Mouse (Mus musculus) lung, postnatal 0 days (tissue): ENCODE data around the gene Blcap. TPM values are rescaled to one million over a fixed set of nuclear protein-coding genes. Genes with fewer than 3 reads are reported as not detected.
A peak's percentile ranks its signal among the peaks of the same experiment; 100 is the strongest.
"Not testable (repeated sequence)": the region's sequence is repeated elsewhere in the genome, so short reads cannot be mapped to it uniquely, and the experiment has no call there.

ENCODE experiments used
- ATAC-seq: fragments of 200-750 bp; cut with Nextera tagmentation; 2 replicates; pipeline ENCODE4 v1.8.0; 2017; ENCODE audit warnings: moderate library complexity
- DNase-seq: peaks from one replicate; pipeline ENCODE4 v3.0.0-alpha.2; 2016; ENCODE audit warnings: low spot score
- H3K27ac ChIP-seq: fragments of 300-500 bp; sonication (generic); 2 replicates; pipeline ENCODE4 v1.5.1; 2014; ENCODE audit warnings: antibody characterized with exemption, mild to moderate bottlenecking, low read length, mixed read lengths
- H3K27me3 ChIP-seq: fragments of 300-500 bp; sonication (generic); replicated peaks from 2 replicates; pipeline ENCODE4 v1.6.1; 2014; ENCODE audit warnings: low read length, mixed read lengths; ENCODE audit not compliant: insufficient read depth
- H3K36me3 ChIP-seq: fragments of 300-500 bp; sonication (generic); 2 replicates; pipeline ENCODE4 v1.6.1; 2014; ENCODE audit warnings: low read length, mixed read lengths; ENCODE audit not compliant: insufficient read depth
- H3K4me1 ChIP-seq: fragments of 300-500 bp; sonication (generic); 2 replicates; pipeline ENCODE4 v1.6.1; 2014; ENCODE audit warnings: antibody characterized with exemption, low read depth, low read length, mixed read lengths; ENCODE audit not compliant: insufficient read depth
- H3K4me2 ChIP-seq: fragments of 300-500 bp; sonication (generic); replicated peaks from 2 replicates; pipeline ENCODE4 v1.6.1; 2014; ENCODE audit warnings: low read depth, mild to moderate bottlenecking, low read length, moderate library complexity, mixed read lengths
- H3K4me3 ChIP-seq: fragments of 300-500 bp; sonication (generic); 2 replicates; pipeline ENCODE4 v1.5.1; 2014; ENCODE audit warnings: low read depth, low read length
- H3K9ac ChIP-seq: fragments of 300-500 bp; sonication (generic); replicated peaks from 2 replicates; pipeline ENCODE4 v1.6.1; 2014; ENCODE audit warnings: low read depth, mild to moderate bottlenecking
- H3K9me3 ChIP-seq: fragments of 300-500 bp; sonication (generic); 2 replicates; pipeline ENCODE4 v1.6.1; 2016; ENCODE audit warnings: low read length, mixed read lengths
- CTCF ChIP-seq: IDR thresholded peaks from 2 replicates; pipeline ENCODE4 v1.5.1; 2016; ENCODE audit warnings: antibody characterized with exemption, mild to moderate bottlenecking
- EP300 ChIP-seq: IDR thresholded peaks from 2 replicates; pipeline ENCODE4 v1.6.1; 2016; ENCODE audit warnings: antibody characterized with exemption, mild to moderate bottlenecking, control low read depth
- WGBS: fragments of 180-500 bp; shearing (Covaris S2); extraction: QIAGEN DNeasy Blood & Tissue Kit; methylation state at CpG from one replicate; pipeline ENCODE4 v1.1.7; 2014; 5-methylcytosine and 5-hydroxymethylcytosine counted together
- polyA plus RNA-seq: library from polyadenylated mRNA; unstranded; fragments of >200 nt; fragmentation: Nextera tagmentation; extraction: Ambion mirVana; gene quantifications from 2 replicates; pipeline ENCODE4 v1.2.1, GENCODE M21; 2015

Blcap gene
- polyA plus RNA-seq, 1 experiment from 2014 or later = 68.8 TPM

- peak; percentile 64 for DNase-seq
- Histone ChIP-seq H3K27me3 (no peaks in the 10 kb centered on the region), H3K4me2 (no peak overlapping the region), H3K9ac (no peak overlapping the region), H3K9me3 (no peaks in the 10 kb centered on the region), H3K27ac (no peak overlapping the region), H3K4me3 (no peak overlapping the region), H3K4me1 (no peaks in the 10 kb centered on the region), H3K36me3 (no peaks in the 10 kb centered on the region)
- TF ChIP-seq CTCF (no peak), EP300 (peak; percentile 47)
- ATAC-seq = peak; percentile 86
- 31% methylated on average over 6 of the region's 6 CpGs for WGBS
Observed at GRCm38 (mm10) chr2:157601435-157601839, 30.4 kb upstream of the Blcap start.

GRCm38 (mm10) chr2:157596876-157597566 lies 25.9 kb upstream of the Blcap start:
- no peak overlapping the region for H3K9ac ChIP-seq
- H3K4me3 ChIP-seq = no peak overlapping the region
- no peaks in the 10 kb centered on the region for H3K36me3 ChIP-seq
- TF ChIP-seq EP300 = no peak
- TF ChIP-seq CTCF = no peak
- ATAC-seq = no peak
- no peak overlapping the region for H3K27ac ChIP-seq
- WGBS = 63% methylated on average over 22 of the region's 22 CpGs
- no peaks in the 10 kb centered on the region for H3K27me3 ChIP-seq
- no peak for DNase-seq
- no peaks in the 10 kb centered on the region for H3K9me3 ChIP-seq
- no peak overlapping the region for H3K4me2 ChIP-seq
- no peaks in the 10 kb centered on the region for H3K4me1 ChIP-seq

DNA sequence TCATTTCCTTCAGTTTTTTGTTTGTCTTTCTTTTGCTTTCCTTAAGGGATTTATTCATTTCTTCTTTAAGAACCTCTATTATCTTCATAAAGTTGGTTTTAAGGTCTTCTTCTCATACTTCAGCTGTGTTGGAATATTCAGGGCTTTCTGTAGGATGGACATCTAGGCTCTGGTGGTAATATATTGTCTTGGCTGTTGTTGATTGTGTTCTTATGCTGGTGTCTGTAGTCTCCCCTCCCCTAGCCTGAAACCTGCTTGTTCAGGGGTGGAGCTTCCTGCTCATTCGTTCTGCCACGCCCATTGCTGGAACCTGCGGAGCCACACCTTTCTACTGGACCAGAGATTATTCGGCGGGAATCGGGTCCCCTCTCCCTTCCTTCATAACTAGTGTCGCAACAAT lies 14.3 kb upstream of the Blcap start:
- H3K4me2 ChIP-seq, H3K4me3 ChIP-seq, H3K36me3 ChIP-seq, ATAC-seq, H3K27me3 ChIP-seq, DNase-seq, H3K9ac ChIP-seq, H3K27ac ChIP-seq, H3K9me3 ChIP-seq, H3K4me1 ChIP-seq: not testable (repeated sequence)
- WGBS = 28% methylated on average over 7 of the region's 7 CpGs

DNA sequence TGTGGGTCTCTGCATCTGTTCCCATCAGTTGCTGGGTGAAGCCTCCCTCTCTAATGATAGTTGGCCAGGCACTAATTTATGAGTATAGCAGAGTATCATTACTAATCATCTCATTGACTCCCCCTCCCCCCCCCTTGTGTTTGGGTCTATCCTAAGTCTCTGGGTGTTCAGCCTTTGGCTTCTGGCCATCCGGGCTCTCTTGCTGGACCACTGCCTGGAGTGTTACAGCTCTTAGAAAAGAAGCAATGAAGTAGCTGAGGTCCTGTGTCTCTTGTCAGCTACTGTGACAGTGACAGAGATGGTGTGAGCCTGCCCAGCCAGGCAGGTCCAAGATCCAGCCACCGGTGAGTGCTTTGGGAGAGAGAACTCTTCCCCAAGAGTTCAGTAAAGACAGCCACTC lies 1.7 kb upstream of the Blcap start:
- Histone ChIP-seq H3K27ac (no peak overlapping the region), H3K4me3 (no peak overlapping the region), H3K9ac (no peak overlapping the region), H3K4me1 (no peaks in the 10 kb centered on the region), H3K9me3 (no peaks in the 10 kb centered on the region), H3K4me2 (no peak overlapping the region), H3K27me3 (no peaks in the 10 kb centered on the region), H3K36me3 (no peaks in the 10 kb centered on the region)
- DNase-seq = no peak
- 44% methylated on average over 2 of the region's 2 CpGs for WGBS
- ATAC-seq = no peak
- TF ChIP-seq CTCF (no peak), EP300 (no peak)

- WGBS = 57% methylated on average over 9 of the region's 9 CpGs
- Histone ChIP-seq H3K4me1 (peaks cover 7% of the 10 kb centered on the region; the same call in 1 of the 2 replicates), H3K27me3 (no peaks in the 10 kb centered on the region), H3K36me3 (no peaks in the 10 kb centered on the region), H3K9me3 (no peaks in the 10 kb centered on the region), H3K27ac (no peak overlapping the region), H3K4me3 (no peak overlapping the region), H3K9ac (no peak overlapping the region), H3K4me2 (no peak overlapping the region)
- DNase-seq (no peak), ATAC-seq (no peak)
- TF ChIP-seq EP300 = no peak
- TF ChIP-seq CTCF = no peak
Observed at GRCm38 (mm10) chr2:157569796-157570485, 1.1 kb downstream of the Blcap start.

DNA sequence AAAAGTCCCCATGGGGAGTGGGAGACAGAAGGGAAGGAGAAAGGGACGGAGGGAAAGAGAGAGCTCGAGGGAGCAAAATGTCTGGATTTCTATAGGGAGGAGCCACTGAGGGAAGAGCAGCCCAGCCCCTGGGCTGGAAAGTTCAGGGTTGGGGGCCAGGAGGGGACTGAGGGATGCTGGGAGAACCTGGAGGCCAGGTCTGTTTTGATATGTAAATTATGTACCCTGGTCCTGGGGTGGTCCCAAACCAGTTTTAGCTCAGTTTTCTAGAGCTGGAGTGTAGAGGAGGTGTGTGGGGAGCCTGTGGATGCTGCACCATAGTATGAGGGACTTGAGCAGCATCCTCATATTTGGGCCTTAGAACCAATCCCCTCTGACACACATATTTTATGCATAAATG lies 2.2 kb downstream of the Blcap start:
- H3K4me2 ChIP-seq = no peak overlapping the region
- ATAC-seq (no peak), DNase-seq (no peak)
- H3K4me3 ChIP-seq = no peak overlapping the region
- TF ChIP-seq EP300 = no peak
- TF ChIP-seq CTCF = no peak
- 36% methylated on average over 2 of the region's 2 CpGs for WGBS
- no peak overlapping the region for H3K9ac ChIP-seq
- no peaks in the 10 kb centered on the region for H3K36me3 ChIP-seq
- peaks cover 7% of the 10 kb centered on the region; the same call in 1 of the 2 replicates for H3K4me1 ChIP-seq
- no peaks in the 10 kb centered on the region for H3K9me3 ChIP-seq
- no peaks in the 10 kb centered on the region for H3K27me3 ChIP-seq
- no peak overlapping the region for H3K27ac ChIP-seq
